Mouse (Mus musculus): ENCODE measurements at regions not wholly inside any gene's neighbourhood (a gene's known extent, or its start where the extent isn't known, plus 50 kb on each side); places are given as distances from the start of the nearest gene placed in this dataset.

DNA sequence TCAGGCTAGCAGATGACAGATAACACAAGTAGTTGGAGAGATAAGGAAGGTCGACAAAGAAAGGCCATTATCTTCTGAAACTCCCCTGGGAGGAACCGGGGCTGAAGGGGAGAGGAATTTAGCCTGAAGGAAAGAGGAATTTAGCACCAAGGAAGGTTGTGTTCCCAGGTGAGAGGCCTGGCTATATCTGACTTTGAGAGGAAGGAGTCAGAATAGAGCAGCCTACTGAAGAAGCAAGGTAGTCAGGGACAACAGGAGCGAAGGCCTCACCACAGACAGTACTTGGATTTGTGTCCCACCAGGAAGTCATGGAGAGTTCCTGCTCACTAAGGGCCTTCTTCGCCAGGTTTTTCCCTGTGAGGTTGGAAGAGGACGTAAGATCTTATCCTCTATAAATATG, 102.2 kb downstream of the Tmco5 start:
- DNase-seq: no peak

DNA sequence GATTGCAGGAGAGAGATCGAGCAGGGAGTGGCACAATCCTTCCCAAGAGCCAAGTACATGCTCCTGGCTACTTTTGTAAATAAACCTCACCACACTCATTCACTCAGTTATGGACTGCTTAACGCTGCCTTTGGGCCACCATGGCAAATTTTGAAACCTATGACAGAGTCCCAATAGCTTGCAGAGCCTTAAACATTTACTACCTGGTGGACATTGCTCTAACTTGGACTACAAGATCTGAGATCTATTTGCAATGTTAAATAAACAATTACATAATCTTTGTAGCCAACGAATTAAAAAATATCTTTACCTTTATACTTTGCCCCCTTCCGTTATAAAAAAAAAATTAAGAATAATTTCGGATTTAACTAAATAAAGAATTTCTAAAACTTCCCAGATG, 104.9 kb downstream of the Tmco5 start:
- no peak for DNase-seq

DNA sequence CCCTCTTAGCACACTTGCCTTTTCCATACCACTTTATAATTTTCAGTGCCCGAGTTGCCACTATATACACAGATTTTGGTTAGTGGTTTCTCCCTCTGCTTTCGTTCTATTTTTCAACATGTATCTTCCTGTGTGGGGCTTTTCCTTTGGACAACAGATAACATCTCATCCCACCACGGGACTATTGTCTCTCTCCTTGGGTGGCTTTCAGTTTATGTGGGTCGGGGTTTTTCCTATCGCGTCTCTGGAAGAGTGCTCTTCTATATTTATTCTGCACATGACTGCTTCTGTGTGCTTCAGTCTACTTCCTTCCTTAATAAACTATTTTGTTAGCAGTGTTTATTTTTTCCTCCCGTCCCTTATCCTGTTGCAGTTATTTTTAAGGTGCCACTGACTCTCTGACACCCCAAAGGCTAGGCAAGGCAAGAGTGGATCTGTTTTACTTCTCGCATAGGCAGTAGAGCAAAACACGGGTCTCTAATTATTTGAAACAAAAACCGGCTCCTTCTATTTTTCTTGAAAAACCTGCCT, 105.4 kb downstream of the Tmco5 start:
- DNase-seq: no peak

DNA sequence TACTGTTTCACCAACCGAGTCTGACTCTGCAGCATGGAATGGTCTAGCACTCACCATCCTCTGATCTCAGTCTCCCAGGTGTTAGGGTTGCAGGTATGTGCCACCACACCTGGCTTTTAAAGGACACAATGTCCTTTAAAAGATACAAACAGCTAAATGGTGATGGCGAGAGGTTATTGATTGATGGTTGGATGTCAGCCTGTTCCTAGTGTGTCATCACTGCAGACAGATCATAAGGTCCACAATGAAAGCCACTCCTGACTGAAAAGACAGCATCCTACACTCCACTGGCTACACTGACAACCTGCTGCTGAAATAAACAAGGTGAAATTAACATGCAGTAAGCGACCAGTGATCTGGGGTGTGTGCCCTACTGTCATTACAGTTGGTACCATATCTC, 106.1 kb downstream of the Tmco5 start:
- no peak for DNase-seq

DNA sequence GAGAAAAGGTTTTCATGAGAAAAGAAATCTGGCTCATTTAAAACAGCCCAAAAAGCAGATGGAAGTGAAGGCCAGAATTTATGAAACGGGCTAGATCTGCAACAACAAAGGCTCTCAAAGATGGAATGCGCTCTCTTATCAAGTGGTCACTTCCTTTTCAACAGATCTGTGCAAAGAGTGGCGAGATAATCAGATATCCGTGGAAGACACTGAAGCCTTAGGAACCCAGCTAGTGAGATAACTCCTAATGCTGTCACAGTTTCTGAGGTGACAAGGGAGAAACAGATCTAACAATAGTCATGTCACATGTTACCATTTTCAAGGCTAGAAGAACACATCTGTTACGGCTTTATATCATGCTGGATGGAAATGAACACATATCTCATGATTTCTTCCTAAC, 107.1 kb downstream of the Tmco5 start:
- no peak for DNase-seq

DNA sequence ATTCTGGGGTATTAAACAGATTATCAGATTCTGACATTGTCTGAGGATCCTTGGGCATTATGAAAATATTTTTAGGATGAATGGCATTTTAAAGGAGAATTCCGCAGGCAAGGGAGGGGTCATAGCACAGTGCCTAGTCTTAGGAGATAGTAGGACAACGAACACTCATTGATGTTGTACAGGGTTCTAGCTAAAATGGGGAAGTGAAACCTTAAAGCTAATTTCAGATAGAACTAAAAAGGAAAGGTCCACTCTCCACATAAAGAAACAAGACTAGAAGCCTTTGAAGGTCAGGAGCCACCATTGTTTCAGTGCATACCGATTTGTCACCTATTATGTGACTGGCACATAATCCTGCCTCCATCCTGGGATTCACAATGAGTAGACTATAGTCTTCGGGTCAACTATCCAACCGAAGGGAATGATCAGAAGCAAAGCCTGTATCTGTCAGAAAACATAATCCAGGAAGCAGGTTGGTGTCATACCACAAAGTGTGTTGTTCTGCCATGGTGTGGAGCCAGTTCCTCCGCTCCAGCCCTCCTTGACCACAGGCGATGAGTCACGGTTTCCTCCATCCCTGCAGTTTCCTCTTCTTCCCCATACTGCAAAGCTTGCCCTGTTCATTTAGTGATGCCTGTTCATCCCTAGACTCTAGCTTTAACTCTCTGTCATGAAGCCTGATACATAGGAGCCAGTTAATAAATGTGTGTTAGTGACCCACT, 110.6 kb downstream of the Tmco5 start:
- DNase-seq: peak in 1 of 2 experiments; percentile 39

DNA sequence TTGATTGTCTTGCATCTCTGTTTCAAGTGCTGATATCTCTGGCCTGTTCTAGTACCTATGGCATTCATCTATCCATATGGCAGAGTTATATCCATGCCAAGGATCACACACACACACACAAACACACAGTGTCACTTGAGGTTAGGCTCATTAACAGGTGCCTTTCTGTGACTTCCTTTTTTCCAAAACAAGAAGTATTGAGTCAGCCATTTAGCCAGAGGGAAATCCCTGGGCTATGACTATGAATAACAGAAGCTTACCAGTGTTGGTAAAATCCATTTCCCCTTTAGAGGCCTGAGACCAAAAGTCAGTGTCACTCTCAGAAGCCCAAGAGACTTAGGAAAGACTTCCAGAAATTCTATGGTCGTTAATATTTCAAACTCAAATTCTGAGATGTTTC, 111.6 kb downstream of the Tmco5 start:
- DNase-seq: no peak

DNA sequence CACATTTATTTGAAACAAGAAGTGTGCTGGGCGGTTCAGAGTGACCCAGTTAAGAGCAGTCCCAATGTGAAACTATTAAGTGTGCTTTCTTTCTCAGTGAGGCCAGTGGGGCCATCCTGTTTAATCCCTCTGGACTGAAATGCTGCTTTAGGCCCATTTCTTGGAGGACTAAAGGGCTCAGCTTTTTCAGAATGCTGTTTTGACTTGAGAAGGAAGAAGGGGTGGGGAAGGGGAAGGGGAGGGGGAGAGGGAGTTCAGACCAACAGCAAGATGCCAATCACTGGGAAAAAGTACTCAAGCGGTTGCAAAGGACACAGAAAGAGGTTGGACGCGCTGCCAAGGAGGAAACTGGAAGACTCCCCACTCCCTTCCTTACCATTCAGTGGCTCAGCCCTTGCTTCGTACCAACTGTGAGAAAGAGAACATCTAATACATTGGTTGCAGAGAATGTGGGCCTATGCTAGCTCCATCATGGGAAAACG, 113.1 kb downstream of the Tmco5 start:
- no peak for DNase-seq

DNA sequence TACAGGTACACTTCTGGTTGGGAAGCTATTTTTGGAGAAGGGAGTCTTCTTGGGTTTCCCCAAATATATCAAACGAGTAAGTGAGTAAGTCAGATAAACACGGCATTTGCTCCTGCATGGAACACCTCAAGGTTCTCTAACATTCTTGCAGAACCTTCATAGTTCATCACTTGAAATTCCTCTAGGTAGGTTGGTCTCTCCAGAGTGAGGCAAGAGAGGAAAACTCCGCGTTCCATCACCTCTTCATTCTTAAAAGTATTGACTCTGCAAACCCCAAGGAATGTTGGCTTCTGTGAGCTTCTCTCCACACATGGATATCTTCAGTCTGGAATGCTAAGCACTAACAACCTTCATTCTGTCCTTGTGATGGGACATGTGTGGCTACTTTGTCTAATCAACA, 115.2 kb downstream of the Tmco5 start:
- no peak for DNase-seq

DNA sequence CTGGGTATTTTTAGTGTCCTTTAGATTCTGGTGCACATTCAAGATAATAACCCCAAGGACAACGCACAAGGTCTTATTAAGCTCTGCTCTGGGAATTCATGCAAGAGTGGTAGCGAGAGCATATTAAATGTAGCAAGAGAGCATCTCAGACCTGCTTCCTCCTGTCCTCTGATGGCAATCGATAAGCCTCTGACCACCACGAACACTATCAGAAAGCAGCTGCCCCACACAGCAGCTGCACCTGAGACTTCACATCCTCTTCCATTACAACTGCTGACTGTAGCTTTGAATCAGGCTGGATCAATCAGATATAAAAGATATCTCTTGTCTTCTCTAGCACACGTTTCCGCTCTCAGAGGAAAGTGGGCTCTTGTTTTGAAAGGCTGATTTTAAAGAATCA, 117.8 kb downstream of the Tmco5 start:
- DNase-seq: no peak

DNA sequence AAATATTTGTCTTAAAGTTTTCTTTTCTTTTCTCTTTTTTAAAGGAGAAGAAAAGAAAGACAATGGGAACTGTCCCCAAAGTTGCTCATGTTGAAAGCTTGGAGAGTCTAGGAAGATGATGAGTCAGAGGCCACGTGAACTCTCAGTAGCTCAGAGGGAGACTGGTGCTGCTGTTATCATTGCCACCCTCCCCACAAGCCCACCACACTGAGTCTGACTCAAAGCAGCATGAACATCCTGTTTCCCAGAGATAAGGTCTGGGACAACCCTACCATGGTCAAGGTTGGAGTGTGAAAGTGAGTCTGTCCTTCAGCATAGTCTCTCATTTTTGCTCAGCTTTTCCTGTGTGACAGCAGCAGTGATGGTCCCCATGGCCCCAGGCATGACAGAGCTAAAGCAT, 120.3 kb downstream of the Tmco5 start:
- no peak for DNase-seq

DNA sequence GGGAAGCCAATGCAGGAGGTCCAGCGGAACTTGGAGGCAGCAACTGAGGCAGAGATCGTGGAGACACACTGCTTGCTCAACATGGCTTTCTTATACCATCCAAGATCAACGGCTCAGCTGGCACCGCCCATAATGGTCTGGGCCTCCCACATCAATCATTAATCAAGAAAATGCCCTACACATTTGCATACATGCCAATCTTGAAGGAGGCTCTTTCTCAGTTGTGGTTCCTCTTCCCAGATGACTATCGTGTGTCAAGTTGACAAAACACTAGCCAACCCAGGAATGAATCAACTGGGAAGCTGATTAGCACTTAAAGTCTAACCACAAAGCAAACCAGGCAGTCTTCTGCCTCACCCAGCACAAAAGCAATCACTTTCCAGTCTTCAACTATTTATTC, 121.1 kb downstream of the Tmco5 start:
- DNase-seq: no peak

DNA sequence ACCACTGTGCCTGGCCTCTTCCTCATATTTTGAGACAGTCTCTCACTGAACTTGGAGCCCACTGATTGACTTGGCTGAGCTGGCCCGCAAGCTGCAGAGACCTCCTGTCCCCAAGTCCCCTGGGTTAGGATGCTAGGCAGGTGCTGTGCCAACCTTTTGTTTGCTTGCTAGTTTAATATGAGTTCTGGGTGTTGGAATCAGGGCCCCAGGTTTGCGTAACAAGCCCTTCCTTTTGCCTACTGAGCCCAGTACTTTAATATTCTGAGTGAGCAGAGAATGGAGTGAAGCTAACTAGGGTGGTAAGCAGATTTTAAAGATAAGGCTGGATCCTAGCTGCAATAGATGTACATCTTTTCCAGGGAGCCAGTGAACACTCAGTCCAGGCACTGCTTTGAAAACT, 117.2 kb upstream of the Spred1 start:
- DNase-seq: no peak

DNA sequence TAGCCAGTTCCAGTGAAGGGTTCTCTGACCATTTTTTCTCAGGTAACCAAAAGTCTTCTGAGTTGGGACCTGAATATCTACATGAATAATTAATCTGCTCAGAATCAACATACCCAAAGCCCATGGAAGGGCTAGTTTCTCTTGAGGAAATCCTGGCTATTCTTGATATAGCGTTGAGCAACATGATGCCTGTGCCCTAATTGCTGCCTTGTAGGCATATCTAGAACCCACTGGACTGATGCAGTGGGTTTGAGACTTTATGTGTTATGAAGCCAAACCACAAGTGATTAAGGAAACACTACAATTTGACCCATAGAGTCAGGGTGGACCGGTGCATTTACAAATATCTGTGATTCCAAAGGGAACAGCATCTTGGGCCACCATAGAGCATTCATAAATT, 114.3 kb upstream of the Spred1 start:
- DNase-seq: no peak

DNA sequence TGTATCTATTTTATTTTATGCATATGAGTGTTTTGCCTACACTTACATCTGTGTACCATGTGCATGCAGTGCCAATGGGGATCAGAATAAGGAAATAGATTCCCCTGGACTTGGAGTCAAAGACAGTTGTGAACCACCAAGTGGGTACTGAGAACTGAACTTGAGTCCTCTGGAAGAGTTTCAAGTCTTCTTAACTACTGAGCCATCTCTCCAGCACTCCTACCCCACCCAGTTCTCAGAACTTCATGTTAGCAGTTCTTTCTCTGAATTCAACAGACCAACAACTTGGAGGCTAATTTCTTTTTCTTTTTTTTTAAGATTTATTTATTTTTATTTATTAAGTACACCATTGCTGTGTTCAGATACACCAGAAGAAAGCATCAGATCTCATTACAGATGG, 112.3 kb upstream of the Spred1 start:
- DNase-seq: no peak

DNA sequence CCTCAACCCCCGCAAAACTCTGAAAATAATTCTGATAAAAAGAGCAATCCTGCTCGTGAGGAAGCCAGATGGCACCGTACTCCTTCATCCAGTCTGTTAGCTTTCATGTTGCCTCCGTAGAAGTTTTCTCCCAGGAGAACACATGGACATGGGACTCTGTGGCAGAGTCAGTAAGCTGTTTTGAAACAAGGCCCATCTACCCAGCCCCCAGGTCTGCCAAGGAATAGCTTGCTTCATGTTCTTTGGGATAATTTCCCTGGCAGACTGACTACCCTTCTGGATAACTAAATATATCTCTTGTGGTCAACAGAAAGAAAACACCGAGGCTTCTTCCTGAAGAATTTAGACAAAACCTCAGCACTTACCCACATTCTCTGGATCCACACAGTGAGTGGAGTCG, 111.2 kb upstream of the Spred1 start:
- no peak for DNase-seq

DNA sequence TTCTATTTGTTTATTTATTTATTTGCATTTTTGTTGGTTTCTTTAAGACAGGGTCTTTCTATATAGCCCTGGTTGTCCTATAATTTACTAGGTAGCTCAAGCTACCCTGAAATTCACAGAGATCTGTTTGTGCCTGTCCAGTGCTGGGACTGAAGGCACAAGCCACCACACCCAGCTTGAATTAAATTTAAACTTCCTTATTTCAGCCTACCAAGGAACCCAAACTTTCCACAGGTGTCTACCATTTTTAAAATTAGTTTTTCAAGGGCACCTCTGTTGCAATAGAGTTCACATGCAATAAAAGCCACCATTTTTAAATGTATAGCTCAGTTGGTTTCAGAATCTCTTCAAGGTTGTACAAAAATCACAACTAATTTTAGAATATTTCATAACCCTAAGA, 110.2 kb upstream of the Spred1 start:
- DNase-seq: no peak

DNA sequence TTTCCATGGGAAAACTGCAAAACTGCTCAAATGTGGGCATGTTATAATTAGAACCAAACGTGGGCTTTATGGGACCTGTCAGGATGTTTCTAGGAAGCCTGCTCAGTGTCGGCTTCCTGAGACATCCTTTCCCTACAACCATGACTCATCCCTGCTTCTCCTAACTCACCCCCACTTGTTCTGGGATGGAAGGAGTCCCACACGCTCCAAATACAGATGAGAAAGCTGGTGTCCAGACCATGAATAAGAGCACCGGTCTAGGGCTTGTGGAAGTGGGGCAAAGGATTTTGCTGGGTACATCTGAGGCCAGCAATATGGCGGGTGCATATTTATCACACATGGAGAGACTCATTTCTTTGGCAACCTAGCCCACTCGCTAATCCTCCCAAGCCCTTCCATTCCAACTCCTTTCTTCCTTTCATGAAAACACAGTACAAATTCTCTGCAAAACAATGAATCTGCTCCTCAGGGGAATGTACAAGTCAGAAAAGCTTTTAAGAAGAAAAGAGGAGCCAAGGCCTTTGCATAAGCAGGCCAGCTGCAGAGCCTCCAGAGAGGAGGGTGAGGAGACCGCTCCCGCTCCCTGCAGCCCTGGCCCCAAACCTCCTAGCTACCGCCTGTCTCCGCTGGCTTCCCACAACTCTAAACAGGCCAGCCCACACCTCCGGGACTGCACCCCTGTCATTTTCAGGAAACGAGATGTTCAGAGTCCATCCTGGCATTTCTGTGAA, 103.1 kb upstream of the Spred1 start:
- DNase-seq: peak; percentile 18 to 37

DNA sequence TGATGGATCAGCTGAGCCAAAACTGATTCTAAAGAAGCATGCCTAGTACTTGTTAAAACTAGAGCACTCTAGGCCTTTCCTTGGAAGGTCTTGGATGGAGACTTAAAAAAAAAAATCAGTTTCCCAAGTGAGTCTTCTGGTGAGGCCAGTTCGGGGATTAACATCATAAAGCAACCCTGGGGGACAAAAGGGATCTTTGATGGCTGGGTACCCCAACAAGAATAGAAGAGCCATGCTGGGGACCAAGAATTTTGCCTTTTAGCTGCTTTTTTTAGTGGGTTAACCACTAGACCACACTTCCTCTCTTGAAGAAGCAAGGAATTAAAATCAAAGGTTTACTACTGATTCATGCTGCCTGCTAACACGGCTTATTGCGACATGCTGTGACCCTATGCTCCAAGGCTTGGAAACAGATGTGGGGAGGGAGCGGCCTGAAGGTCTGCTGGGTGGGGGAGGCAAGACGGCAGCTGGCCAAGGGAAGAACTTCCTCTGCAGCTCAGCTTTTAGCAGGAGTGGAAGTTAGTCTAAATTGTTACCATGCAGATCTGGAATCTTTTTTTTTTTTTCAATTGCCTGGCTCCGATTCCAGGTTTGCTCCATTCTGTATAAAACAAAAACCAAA, 102.1 kb upstream of the Spred1 start:
- DNase-seq: peak; percentile 70 to 88

DNA sequence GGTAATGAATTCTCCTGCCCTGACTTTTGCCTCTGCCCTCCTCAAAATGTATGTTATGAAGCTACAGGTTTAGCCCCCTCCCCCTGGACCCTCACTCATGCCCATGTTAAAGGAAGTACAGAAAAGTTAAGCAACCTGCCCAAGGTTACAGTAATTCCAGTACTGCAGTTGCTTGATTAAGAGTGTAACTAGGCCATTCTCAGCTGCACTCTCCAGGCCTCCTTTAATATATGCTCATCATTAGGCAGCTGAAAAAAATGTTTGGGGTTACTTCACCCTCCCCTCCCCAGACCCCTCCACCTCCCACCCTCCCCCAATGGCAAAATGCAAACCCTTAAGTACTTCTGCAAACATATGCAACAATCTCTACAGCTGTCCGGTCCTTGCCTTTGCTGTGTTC, 101.6 kb upstream of the Spred1 start:
- DNase-seq: no peak

DNA sequence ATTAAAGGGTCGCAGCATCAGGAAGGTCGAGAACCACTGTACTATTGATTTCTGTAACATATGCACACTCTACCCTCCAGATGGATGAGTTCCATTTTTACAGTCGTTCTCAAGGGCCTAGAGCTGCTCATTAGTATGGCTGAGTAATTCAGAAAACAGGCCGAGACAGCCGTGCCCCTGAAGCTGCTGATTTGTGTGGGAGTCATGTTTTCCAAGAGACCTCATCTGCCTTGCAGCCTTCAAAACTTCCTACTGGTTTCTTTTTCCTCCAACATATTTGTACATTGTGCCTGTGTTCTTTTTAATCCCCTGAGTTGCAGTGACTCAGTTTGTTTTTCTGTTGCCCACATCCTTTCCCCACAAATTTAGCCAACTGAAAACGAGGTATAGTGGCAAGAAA, 99.4 kb upstream of the Spred1 start:
- DNase-seq: no peak

DNA sequence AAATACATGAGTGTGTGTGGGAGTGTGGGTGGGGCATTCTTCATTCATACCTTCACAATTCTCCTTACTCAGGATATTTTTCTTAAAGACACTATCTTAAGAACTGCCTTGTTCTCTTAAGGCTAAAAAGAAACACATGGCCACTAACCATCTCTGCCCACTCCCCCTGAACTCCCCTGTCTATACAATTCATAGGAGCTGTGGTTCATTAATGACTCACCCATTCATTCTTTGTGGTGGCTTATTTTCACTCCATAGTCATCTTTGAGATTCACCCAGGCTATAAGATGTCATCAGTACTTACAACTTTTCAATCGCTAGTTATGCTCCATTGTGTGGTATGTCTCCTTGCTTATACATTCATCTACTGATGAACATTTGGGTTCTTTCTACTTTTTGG, 97.7 kb upstream of the Spred1 start:
- no peak for DNase-seq

DNA sequence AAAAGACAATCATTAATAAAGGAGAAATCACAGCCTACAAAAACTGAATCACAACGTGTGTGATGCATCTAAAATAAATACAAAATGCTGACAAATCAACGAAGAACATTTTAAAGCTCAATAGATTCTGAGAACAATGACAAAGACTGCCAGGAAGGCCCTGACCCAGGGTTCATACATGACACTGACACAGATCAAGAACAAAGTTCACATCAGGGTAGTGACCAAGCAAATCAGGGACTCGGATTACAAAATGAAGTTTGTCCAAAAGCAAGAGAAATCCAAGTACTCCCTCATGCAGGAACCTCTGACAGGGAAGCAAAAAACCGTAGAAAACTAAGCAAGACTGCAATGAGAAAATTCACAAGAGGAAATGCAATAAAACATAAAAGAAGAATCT, 94.1 kb upstream of the Spred1 start:
- no peak for DNase-seq

DNA sequence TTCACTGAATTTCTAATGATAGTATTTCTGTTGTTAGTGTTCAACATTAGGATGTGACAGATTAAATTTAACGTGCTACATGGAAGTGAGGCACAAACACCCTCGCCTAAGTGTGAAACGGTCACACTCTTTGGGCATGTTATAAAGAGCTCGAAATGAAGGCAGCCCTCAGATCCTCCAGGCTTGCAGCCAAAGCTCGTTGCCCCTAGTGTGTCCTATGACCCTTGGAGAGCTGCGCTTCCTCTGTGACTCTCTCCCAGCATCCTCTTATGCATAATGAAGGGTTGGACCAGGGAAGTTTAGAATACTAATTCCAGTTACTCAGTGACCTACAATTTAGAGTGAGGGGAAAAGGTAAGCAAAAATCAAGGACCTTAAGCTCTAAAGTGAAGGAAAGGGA, 92.4 kb upstream of the Spred1 start:
- DNase-seq: no peak
